Mouse (Mus musculus) granulocyte monocyte progenitor cell, adult 5-6 weeks (primary cell): ENCODE measurements around the gene Coq5. TPM values are rescaled to one million over a fixed set of nuclear protein-coding genes. Genes with fewer than 3 reads are reported as not detected.

ENCODE experiments used
- ATAC-seq: replicated peaks from 2 replicates; pipeline ENCODE4 v1.8.0; 2016; ENCODE audit warnings: mild to moderate bottlenecking, moderate TSS enrichment, inconsistent platforms; ENCODE audit not compliant: poor library complexity, severe bottlenecking
- total RNA-seq, 2 experiments: library from RNA; stranded (forward) in 1 of 2; stranded (reverse) in 1 of 2; fragments of 200-712, 200-1000 nt in 1 of 2; fragments of >200 nt in 1 of 2; fragmentation: Nextera tagmentation in 1 of 2; gene quantifications; 2 replicates each; pipeline ENCODE4 v1.2.3; 2014 to 2017

Gene Coq5
- total RNA-seq, 2 experiments from 2014 or later = 24.8 to 35.3 TPM

GRCm38 (mm10) chr5:115266787-115267468, 12.5 kb upstream of the Coq5 start:
- peak; percentile 92 for ATAC-seq

- ATAC-seq = no peak
Observed at GRCm38 (mm10) chr5:115267469-115268045, 11.9 kb upstream of the Coq5 start.

- ATAC-seq = no peak
Observed at GRCm38 (mm10) chr5:115268266-115268665, 11.2 kb upstream of the Coq5 start.

- no peak for ATAC-seq
Observed at GRCm38 (mm10) chr5:115269969-115270368, 9.5 kb upstream of the Coq5 start.

GRCm38 (mm10) chr5:115271931-115272811, 7.3 kb upstream of the Coq5 start:
- peak; percentile 23; the same call in 1 of the 2 replicates for ATAC-seq

- ATAC-seq = peak; percentile 93
Observed at GRCm38 (mm10) chr5:115272812-115273548, 6.5 kb upstream of the Coq5 start, which contains the start of gene Rnf10. Gene Rnf10, minus strand, starts transcription at chr5:115272898.

- no peak for ATAC-seq
Observed at GRCm38 (mm10) chr5:115273549-115274135, 5.8 kb upstream of the Coq5 start.

GRCm38 (mm10) chr5:115274353-115274752, 5.1 kb upstream of the Coq5 start:
- ATAC-seq = no peak

GRCm38 (mm10) chr5:115274771-115275170, 4.7 kb upstream of the Coq5 start:
- ATAC-seq = no peak

- ATAC-seq = no peak
Observed at GRCm38 (mm10) chr5:115275998-115276397, 3.5 kb upstream of the Coq5 start.

GRCm38 (mm10) chr5:115278053-115278452, 1.4 kb upstream of the Coq5 start:
- ATAC-seq = no peak

- ATAC-seq = no peak
Observed at GRCm38 (mm10) chr5:115278785-115279184, 681 bp upstream of the Coq5 start.

GRCm38 (mm10) chr5:115280050-115280687, 703 bp downstream of the Coq5 start:
- peak; percentile 43 for ATAC-seq

GRCm38 (mm10) chr5:115284735-115285134, 5.3 kb downstream of the Coq5 start:
- ATAC-seq = no peak

GRCm38 (mm10) chr5:115294173-115294572, 14.7 kb downstream of the Coq5 start:
- ATAC-seq = no peak

- no peak for ATAC-seq
Observed at GRCm38 (mm10) chr5:115296347-115296746, 16.9 kb downstream of the Coq5 start.

GRCm38 (mm10) chr5:115300035-115300744, 20.7 kb downstream of the Coq5 start:
- ATAC-seq = peak; percentile 7; the same call in 1 of the 2 replicates

GRCm38 (mm10) chr5:115300792-115301614, 21.5 kb downstream of the Coq5 start, which contains the start of gene Dynll1:
Gene Dynll1, minus strand, starts transcription at chr5:115300999.
- peak; percentile 95 for ATAC-seq
